Mouse (Mus musculus) intestine, postnatal 0 days (tissue): ENCODE measurements around the gene Fbxw5. TPM values are rescaled to one million over a fixed set of nuclear protein-coding genes. Genes with fewer than 3 reads are reported as not detected.
A peak's percentile ranks its signal among the peaks of the same experiment; 100 is the strongest.

Experiments used
- ATAC-seq: fragments of 200-750 bp; cut with Nextera tagmentation; 2 replicates; pipeline ENCODE4 v1.8.0; 2017; ENCODE audit warnings: mild to moderate bottlenecking, moderate TSS enrichment, moderate library complexity
- H3K27ac ChIP-seq: fragments of 300-500 bp; sonication (generic); 2 replicates; pipeline ENCODE4 v1.5.1; 2014; ENCODE audit warnings: mild to moderate bottlenecking, low read depth, low read length, moderate library complexity
- H3K27me3 ChIP-seq: fragments of 300-500 bp; sonication (generic); replicated peaks from 2 replicates; pipeline ENCODE4 v1.6.1; 2014; ENCODE audit warnings: low read length, mixed read lengths; ENCODE audit not compliant: control insufficient read depth, insufficient read depth
- H3K36me3 ChIP-seq: fragments of 300-500 bp; sonication (generic); 2 replicates; pipeline ENCODE4 v1.6.1; 2014; ENCODE audit warnings: mild to moderate bottlenecking, moderate library complexity; ENCODE audit not compliant: control insufficient read depth, insufficient read depth
- H3K4me1 ChIP-seq: fragments of 300-500 bp; sonication (generic); replicated peaks from 2 replicates; pipeline ENCODE4 v1.6.1; 2014; ENCODE audit warnings: antibody characterized with exemption, low read length, mixed read lengths; ENCODE audit not compliant: control insufficient read depth, insufficient read depth
- H3K4me2 ChIP-seq: fragments of 300-500 bp; sonication (generic); replicated peaks from 2 replicates; pipeline ENCODE4 v1.6.1; 2014; ENCODE audit warnings: low read depth, mild to moderate bottlenecking, moderate library complexity
- H3K4me3 ChIP-seq: fragments of 300-500 bp; sonication (generic); 2 replicates; pipeline ENCODE4 v1.5.1; 2014; ENCODE audit warnings: low read depth, low read length
- H3K9ac ChIP-seq: fragments of 300-500 bp; sonication (generic); 2 replicates; pipeline ENCODE4 v1.6.1; 2014; ENCODE audit warnings: mild to moderate bottlenecking, low read depth, low read length
- H3K9me3 ChIP-seq: fragments of 300-500 bp; sonication (generic); 2 replicates; pipeline ENCODE4 v1.6.1; 2016; ENCODE audit warnings: mixed run types; ENCODE audit not compliant: control insufficient read depth
- CTCF ChIP-seq: sonication (generic); IDR thresholded peaks from 2 replicates; pipeline ENCODE4 v1.5.1; 2016; ENCODE audit warnings: low read depth, mild to moderate bottlenecking, control low read depth, antibody characterized with exemption, moderate library complexity
- WGBS: fragments of 180-500 bp; shearing (Covaris S2); extraction: QIAGEN DNeasy Blood & Tissue Kit; methylation state at CpG from one replicate; pipeline ENCODE4 v1.1.7; 2014; 5-methylcytosine and 5-hydroxymethylcytosine counted together
- polyA plus RNA-seq: library from polyadenylated mRNA; unstranded; fragments of >200 nt; fragmentation: Nextera tagmentation; extraction: Ambion mirVana; gene quantifications from 2 replicates; pipeline ENCODE4 v1.2.1, GENCODE M21; 2015

Gene Fbxw5
- polyA plus RNA-seq, 1 experiment from 2014 or later, result 38.5 TPM

GRCm38 (mm10) chr2:25505000-25505399, 4.5 kb downstream of the Fbxw5 start:
- Histone ChIP-seq H3K4me2 (no peak overlapping the region), H3K36me3 (peaks cover 27% of the 10 kb centered on the region), H3K27me3 (no peaks in the 10 kb centered on the region), H3K27ac (no peak overlapping the region), H3K4me3 (no peak overlapping the region), H3K9ac (no peak overlapping the region), H3K9me3 (no peaks in the 10 kb centered on the region), H3K4me1 (peaks cover 9% of the 10 kb centered on the region; the same call in 1 of the 2 replicates)
- WGBS, result 75% methylated on average over 1 of the region's 1 CpGs
- ATAC-seq, result no peak
- TF ChIP-seq CTCF, result no peak

DNA sequence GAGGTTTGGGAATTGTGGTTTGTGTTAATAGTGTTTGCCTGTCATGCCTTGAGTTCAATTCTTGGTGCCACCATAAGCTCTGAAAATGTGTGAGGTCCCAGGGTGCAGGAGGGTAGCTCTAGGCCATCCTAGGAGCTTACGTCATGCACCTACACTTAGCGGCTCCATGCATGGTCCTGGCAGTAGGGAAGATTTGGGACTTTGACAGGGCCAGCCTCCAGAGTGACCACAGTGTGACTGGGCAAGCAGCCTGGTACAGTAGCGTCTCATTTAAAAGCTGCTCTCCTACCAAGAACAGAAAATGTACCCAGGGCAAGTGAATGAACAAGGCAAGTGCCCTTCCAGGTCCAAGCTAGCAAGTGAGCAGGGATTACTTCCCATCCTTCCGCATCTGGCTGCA, 5.3 kb downstream of the Fbxw5 start:
- H3K27ac ChIP-seq, result no peak overlapping the region
- H3K36me3 ChIP-seq, result peaks cover 27% of the 10 kb centered on the region
- no peak overlapping the region for H3K9ac ChIP-seq
- no peak for TF ChIP-seq CTCF
- H3K4me3 ChIP-seq, result no peak overlapping the region
- no peaks in the 10 kb centered on the region for H3K27me3 ChIP-seq
- 98% methylated on average over 4 of the region's 4 CpGs for WGBS
- H3K9me3 ChIP-seq, result no peaks in the 10 kb centered on the region
- H3K4me2 ChIP-seq, result no peak overlapping the region
- ATAC-seq, result no peak
- peaks cover 9% of the 10 kb centered on the region; the same call in 1 of the 2 replicates for H3K4me1 ChIP-seq

- no peaks in the 10 kb centered on the region for H3K27me3 ChIP-seq
- H3K9ac ChIP-seq, result no peak overlapping the region
These were observed 6.4 kb downstream of the Fbxw5 start for GRCm38 (mm10) chr2:25506964-25507363.

GRCm38 (mm10) chr2:25509912-25510311, 9.4 kb downstream of the Fbxw5 start:
- ATAC-seq, result no peak
- peak; percentile 62 for TF ChIP-seq CTCF
- no peak overlapping the region for H3K4me3 ChIP-seq
- no peak overlapping the region for H3K4me2 ChIP-seq
- H3K9me3 ChIP-seq, result no peaks in the 10 kb centered on the region
- WGBS, result 75% methylated on average over 3 of the region's 3 CpGs
- H3K4me1 ChIP-seq, result no peaks in the 10 kb centered on the region
- no peaks in the 10 kb centered on the region for H3K27me3 ChIP-seq
- peaks cover 10% of the 10 kb centered on the region for H3K36me3 ChIP-seq
- no peak overlapping the region for H3K27ac ChIP-seq
- H3K9ac ChIP-seq, result no peak overlapping the region

More at GRCm38 (mm10) chr2:25506964-25507363, 6.4 kb downstream of the Fbxw5 start:
- H3K27ac ChIP-seq, result no peak overlapping the region
- H3K36me3 ChIP-seq, result peaks cover 27% of the 10 kb centered on the region
- no peak for ATAC-seq
- H3K4me2 ChIP-seq, result no peak overlapping the region
- 48% methylated on average over 5 of the region's 5 CpGs for WGBS
- no peaks in the 10 kb centered on the region for H3K9me3 ChIP-seq
- H3K4me1 ChIP-seq, result 0 out of 2 replicates have a peak, but pooled peaks cover 3% of the 10 kb centered on the region
- H3K4me3 ChIP-seq, result no peak overlapping the region
- peak; percentile 64 for TF ChIP-seq CTCF

GRCm38 (mm10) chr2:25526510-25527302, 26.2 kb downstream of the Fbxw5 start:
- WGBS, result 87% methylated on average over 9 of the region's 9 CpGs
- no peak for ATAC-seq
- H3K36me3 ChIP-seq, result peaks cover 91% of the 10 kb centered on the region

GRCm38 (mm10) chr2:25533707-25534106, 33.2 kb downstream of the Fbxw5 start:
- Histone ChIP-seq H3K36me3 (peaks cover 74% of the 10 kb centered on the region), H3K4me2 (no peak overlapping the region), H3K4me3 (no peak overlapping the region), H3K9ac (no peak overlapping the region), H3K27ac (no peak overlapping the region), H3K4me1 (no peaks in the 10 kb centered on the region), H3K9me3 (no peaks in the 10 kb centered on the region), H3K27me3 (no peaks in the 10 kb centered on the region)
- no peak for ATAC-seq
- no peak for TF ChIP-seq CTCF
- 90% methylated on average over 2 of the region's 2 CpGs for WGBS

More at GRCm38 (mm10) chr2:25526510-25527302, 26.2 kb downstream of the Fbxw5 start:
- H3K4me3 ChIP-seq, result no peak overlapping the region
- no peak for TF ChIP-seq CTCF
- H3K9me3 ChIP-seq, result no peaks in the 10 kb centered on the region
- H3K4me1 ChIP-seq, result no peaks in the 10 kb centered on the region
- no peak overlapping the region for H3K4me2 ChIP-seq
- H3K9ac ChIP-seq, result no peak overlapping the region
- H3K27ac ChIP-seq, result no peak overlapping the region
- no peaks in the 10 kb centered on the region for H3K27me3 ChIP-seq
